Mouse (Mus musculus): ENCODE results near the gene Hadhb.

Gene Hadhb

DNA sequence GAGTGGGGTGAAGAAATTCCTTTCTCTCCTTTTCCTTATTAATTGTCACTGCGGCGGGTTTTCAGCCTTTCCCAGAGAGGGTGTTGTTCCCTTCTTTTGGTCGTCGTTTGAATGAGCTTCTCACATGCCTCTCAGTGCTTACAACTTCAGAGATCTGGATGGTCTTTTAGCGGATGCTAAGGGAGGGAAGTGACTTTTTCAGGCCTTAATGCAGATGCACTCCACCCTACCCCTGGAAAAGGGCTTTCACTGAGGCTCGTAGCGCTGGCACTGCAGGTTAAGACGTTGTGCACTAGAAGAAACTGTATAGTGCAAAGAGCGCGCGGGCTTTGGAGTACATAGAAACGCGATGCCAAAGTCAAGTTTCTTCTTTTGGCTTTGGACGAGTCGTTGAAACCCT, 78.0 kb downstream of the Hadhb start:
- DNase-seq (ENCODE audit: low spot score in 2 of 2) = peak; percentile 7 to 16

DNA sequence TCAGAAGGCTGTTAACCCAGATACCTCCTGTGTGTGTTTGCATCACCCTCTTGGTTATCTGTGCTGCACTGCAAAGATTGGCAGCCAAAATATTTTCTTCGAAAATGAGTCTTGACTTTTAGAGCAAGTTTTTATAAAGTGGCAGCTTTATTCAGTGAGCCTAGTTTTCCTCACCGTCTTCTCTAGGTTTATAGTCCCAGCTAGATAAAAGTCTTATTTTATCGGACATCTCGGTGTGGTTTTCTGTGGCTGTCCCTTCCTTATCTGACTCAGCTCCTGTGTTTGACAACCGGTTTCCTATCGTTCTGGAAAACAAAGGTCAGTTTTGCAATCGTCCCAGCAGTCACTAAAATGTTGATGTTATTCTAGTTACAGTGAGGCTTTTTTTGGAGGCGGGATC, 78.9 kb downstream of the Hadhb start:
- DNase-seq (ENCODE audit: low spot score in 2 of 2) = no peak
